Mouse (Mus musculus) neutrophil, adult 5-6 weeks (primary cell): ENCODE data around the gene Otulinl. TPM values are rescaled to one million over a fixed set of nuclear protein-coding genes. Genes with fewer than 3 reads are reported as not detected.

Experiments used
- ATAC-seq: fragments of 151-379, 151-347 bp; 2 replicates; pipeline ENCODE4 v1.8.0; 2017; ENCODE audit warnings: mild to moderate bottlenecking, moderate TSS enrichment; ENCODE audit not compliant: insufficient number of reproducible peaks, poor library complexity, low FRiP score, severe bottlenecking; ENCODE audit errors: extremely low read depth
- total RNA-seq: library from RNA; stranded (forward); fragments of 200-1000 nt; gene quantifications from 2 replicates; pipeline ENCODE4 v1.2.3, GENCODE M21; 2017

The Otulinl gene
- total RNA-seq, 1 experiment from 2014 or later = 31.5 TPM

DNA sequence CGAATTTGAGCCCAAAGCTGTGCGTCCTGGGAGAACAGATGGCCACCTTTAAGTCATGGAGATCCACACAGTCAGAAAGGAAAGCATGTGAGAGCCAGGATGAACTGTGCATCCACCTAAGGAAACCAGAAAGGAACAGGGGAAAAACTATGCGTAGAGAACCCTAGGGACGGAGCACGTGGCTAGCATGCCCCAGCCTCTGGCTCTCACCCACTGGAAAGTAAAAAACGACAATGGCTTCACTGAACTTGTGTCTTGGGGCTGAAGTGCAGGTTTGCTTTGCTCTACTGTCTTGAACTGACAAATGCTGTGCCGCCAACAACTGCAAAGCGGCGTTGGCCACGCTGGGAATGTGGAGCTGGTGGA, 55.5 kb downstream of the Otulinl start:
- no peak for ATAC-seq

DNA sequence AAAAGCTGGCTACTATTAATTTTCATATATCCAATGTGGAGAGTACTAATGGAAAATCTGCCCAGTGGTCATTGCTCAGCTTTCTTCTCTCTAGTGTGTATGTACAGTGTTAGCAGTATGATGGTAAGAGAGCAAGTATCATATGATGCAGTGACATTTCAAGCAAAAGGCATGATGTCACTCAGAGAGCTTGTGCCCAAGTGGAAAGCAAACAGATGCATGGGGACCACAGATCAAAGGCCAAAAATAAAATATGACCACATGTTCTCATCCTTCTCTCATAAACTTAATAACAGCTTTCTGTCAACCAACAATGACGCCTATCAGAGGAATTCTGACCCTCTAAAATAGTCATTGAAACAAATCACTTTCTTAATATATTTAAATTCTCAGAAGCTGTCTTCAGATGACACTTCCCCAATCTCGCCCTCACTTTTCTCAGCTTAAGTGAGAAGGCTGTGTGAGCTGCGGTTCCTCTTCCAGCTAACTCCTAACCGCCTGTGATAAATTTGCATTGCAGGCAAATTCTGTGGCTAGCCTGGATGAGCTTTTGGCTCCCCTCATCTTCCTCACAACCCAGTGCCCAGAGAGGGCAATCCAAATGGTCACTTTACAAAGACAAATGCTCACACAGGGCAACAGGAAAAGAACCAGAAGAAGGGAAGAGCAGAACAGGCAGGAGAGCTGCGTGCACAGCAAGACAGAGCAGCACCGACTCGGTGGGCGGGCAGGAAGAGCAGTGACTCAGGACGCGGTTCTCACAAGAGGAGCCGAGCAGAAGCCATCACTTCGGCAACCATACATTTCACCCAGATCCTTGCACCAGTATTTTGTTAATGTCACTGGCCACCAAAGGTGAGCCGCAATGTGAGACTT, 56.1 kb downstream of the Otulinl start:
- peak; percentile 77 for ATAC-seq

DNA sequence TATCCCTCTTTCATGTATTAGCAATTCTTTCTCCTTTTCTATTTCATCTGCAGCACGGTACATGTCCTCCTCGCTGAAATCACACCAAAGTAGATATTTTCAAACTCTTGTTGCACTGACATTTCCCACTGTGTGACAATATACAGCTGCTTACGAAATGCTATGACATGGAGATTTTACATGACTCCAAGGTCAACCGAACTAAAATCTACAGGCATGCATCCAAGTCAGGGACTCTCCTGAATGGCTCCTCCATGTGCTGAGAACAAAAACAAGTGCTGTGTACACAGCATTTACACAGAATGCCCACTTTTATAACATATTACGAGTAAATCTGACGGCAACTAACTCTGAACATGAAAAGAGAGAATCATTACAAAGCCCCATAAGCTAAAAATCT, 58.1 kb downstream of the Otulinl start:
- no peak for ATAC-seq

DNA sequence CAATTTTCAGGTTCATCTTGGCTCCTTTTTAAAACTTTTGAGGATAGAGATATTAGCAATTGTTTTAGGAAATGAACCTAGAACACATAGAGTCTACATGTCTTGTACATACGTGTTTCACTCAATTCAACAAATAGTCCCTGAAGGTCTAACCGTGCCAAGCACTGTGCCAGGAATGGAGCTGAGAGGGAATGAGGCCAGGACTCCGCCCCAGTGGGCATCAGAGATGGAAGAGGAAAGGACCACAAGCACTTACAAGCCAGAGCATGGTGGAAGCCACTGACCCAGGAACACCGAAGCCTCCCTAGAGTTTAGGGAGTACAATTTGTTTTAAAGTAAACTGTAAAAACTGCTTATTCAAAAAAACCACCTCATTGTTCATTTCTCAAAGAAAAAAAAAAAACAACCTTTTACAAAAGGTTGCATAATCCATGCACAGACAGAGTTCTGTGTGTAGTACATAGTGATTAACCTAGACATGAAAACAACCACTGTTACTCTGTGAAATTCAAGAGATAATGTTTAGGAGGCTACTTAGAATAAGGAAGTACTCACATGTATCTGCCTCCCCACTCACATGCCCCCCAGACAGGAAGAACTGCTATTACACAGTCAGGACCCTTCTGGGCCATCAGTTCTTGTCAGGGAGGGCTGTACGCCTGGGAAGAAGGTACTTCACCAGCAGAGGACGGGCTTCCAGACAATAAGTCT, 60.7 kb downstream of the Otulinl start:
- ATAC-seq = no peak

DNA sequence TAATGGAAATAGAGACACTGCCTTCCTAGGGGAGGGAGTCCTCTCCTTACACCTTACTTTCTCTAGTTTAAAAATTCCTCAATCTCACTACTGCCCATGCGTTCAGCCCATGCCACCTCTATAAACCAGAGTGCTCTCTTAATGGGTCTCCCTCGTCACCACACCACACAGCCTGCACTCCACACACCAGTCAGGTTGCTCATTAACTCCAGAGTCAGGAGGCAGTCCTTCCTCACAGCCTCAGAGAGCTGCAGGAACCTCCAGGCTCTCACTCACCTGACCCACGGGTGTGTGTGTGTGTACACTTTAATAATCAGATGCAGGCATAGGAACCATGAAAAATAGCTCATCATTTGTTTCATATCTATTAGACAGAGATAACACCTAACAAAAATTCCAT, 61.7 kb downstream of the Otulinl start:
- no peak for ATAC-seq

DNA sequence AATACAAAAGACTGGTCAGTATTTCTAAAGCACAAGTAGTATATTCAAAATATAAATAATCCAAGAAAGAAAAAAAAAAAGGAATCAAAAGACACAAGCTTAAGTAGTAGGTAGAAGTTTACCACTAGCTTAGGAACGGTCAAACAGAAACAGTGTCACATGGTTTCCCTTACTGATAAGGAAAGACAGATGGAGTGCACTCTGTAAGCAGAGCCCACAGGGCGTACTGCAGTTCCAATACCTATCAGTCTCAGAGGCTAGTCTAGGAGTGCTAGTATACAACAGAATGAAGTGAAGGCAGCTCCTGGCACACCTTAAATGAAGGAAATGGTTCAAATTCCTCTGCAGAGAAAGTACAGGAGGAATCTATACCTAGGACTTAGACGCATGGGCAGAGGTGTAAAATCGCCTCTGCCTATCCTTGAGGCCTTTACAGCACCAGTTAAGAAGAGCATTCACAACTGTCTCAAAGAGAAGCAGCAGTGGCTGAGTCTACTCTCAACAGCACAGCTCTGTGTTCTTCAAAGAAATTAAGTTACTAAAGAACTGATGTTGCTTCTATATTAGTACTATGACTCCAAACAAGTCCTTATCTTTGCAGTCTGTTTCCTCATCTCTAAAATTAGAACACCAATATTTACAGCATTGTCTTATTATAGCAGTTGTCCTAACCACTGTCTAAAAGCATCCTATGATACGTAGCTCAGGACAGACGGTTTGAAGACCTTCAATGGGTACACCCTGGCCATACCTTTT, 62.4 kb downstream of the Otulinl start:
- no peak for ATAC-seq

DNA sequence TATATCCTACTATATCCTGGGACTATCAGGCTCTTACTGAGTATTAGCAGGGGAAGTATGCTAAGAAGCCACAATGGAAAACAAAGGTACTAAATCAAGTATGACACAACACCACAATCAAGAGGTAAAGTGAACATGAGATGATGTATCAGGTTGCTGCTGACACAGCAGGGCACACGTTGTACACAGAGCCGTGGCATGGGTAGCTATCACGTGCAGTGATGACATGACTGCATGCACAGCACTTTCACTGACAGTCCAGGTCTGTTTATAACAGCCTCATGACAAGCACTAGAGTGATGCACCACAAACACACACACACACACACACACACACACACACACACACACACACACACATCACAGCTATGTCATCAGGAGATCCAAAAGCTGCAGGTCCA, 64.2 kb downstream of the Otulinl start:
- no peak for ATAC-seq

DNA sequence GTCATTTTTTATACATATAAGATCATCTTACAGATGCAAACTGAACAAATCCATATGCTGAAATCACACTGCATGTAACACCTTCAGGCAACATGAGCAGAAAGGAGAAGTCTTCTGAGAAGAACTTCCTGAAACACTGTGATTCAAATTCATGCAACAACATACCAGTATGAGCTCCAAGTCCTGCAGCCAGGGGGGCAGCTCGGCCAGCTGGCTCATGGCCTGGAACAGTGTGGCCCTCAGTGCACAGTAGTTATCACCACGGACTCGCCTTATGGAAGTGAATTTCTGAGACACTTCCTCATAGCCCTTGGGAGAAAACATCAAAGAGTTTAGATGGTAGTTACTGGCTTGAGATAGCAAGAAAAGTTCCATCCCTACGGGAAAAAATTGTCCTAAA, 65.2 kb downstream of the Otulinl start:
- no peak for ATAC-seq

DNA sequence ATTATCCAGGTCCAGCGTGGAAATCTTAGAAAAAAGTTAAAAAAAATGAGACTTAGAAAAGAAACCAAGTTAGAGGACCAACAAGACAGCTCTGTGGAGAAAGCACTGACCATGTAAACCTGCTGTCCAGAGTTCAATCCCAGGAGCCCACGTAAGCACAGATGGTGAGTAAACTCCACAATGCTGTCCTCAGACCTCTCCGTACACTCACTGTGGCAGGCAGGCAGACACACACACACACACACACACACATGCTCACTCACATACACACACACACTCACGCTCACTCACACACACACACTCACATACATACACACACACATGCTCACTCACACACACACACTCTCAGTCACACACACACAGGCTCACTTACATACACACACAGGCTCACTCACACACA, 68.1 kb downstream of the Otulinl start:
- no peak for ATAC-seq

DNA sequence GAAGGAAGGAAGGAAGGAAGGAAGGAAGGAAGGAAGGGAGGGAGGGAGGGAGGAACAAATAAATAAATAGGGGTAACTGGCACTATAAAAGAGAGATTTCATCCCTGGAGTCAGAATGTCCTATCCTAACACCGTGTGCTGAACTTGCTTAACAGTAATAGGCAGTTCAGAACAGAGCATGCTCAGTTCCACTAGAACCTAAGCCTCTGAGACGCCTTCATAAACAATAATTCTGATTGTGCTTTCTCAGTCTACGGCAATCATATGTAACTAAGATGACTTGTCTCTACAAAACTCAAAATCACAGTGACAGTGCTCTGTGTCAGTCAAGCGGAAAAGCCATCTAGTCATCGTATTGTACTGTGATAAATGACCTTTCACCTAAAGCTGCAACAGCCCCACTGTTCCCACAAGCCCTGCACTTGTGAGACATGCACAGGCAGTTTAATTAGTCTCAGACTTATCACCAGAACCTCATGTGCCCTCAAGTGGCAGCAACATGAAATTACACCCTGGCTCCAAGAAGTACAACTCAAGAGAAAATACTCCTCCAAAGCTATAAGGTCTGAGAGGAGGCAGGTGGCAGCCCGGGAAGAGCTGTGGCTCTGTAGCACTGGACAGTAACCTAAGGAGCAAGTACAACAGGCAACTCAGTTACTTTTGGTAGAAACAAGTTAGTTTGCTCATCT, 68.7 kb downstream of the Otulinl start:
- peak; percentile 84 for ATAC-seq

DNA sequence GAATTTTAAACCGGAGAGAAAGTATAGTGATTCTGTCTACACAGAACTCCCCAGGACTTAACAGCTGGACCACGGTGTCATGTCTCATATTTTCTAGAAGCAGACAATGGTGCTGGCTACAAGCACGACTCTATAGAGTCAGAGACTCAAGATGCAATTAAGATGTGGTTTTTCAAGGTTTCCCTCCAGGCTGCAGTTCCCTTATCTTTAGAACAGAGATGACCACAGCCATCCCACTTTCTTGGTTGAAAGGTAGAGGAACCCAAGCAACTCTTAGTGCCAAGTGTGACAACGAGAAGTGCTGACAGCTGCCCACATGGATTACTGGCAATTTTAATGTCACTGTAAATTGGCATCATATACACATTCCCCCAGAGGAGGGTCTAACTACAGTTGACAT, 71.8 kb downstream of the Otulinl start:
- no peak for ATAC-seq

DNA sequence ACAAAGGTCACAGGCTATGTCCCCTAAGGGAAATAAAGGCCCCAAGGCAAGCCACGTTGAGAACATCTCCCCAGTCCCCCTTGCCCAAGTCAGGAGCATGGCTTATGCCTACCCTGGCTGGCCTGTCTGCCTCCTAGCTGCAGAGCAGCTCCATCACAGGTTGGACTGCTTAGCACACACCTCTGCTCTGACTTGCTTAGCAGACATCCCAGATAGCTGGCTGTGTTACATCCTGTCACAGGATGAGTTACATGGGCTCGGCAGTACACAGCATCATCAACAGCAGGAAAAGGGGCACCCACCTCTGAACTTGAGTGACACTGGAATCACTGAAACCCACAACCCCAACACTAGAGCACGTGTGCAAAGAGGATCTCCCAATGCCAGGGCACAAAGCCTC, 76.1 kb downstream of the Otulinl start:
- ATAC-seq = no peak

Other genes starting within 250 kb of the Otulinl start
- gene Ank, start 214.9 kb downstream of the Otulinl start, total RNA-seq = 4.1 and 4.8 TPM in 2 replicates
- gene Otulin, start 50.9 kb downstream of the Otulinl start, total RNA-seq = 78.6 and 82.3 TPM in 2 replicates